Mouse (Mus musculus) hindbrain, embryonic 12.5 days (tissue): ENCODE data around the gene Lims1. TPM values are rescaled to one million over a fixed set of nuclear protein-coding genes. Genes with fewer than 3 reads are reported as not detected.

ENCODE experiments used
- ATAC-seq: fragments of 200-750 bp; cut with Nextera tagmentation; 2 replicates; pipeline ENCODE4 v1.8.0; 2017; ENCODE audit warnings: moderate TSS enrichment; ENCODE audit not compliant: low FRiP score
- H3K27ac ChIP-seq: fragments of 300-500 bp; sonication (generic); 2 replicates; pipeline ENCODE4 v1.5.1; 2016; ENCODE audit warnings: mild to moderate bottlenecking
- H3K27me3 ChIP-seq: fragments of 300-500 bp; sonication (generic); 2 replicates; pipeline ENCODE4 v1.6.1; 2016; ENCODE audit warnings: mild to moderate bottlenecking
- H3K36me3 ChIP-seq: fragments of 300-500 bp; sonication (generic); 2 replicates; pipeline ENCODE4 v1.6.1; 2016; ENCODE audit warnings: mild to moderate bottlenecking
- H3K4me1 ChIP-seq: fragments of 300-500 bp; sonication (generic); 2 replicates; pipeline ENCODE4 v1.6.1; 2016
- H3K4me2 ChIP-seq: fragments of 300-500 bp; sonication (generic); replicated peaks from 2 replicates; pipeline ENCODE4 v1.6.1; 2016; ENCODE audit warnings: mild to moderate bottlenecking
- H3K4me3 ChIP-seq: fragments of 300-500 bp; sonication (generic); 2 replicates; pipeline ENCODE4 v1.5.1; 2016; ENCODE audit warnings: mild to moderate bottlenecking
- H3K9ac ChIP-seq: fragments of 300-500 bp; sonication (generic); 2 replicates; pipeline ENCODE4 v1.6.1; 2016; ENCODE audit warnings: mild to moderate bottlenecking, moderate library complexity
- H3K9me3 ChIP-seq: fragments of 300-500 bp; sonication (generic); replicated peaks from 2 replicates; pipeline ENCODE4 v1.6.1; 2016; ENCODE audit warnings: mild to moderate bottlenecking
- WGBS: fragments of 180-500 bp; shearing (Covaris S2); methylation state at CpG from one replicate; pipeline ENCODE4 v1.1.7; 2016; 5-methylcytosine and 5-hydroxymethylcytosine counted together
- polyA plus RNA-seq: library from polyadenylated mRNA; unstranded; fragments of >200 nt; fragmentation: Nextera tagmentation; extraction: Ambion mirVana; gene quantifications from 2 replicates; pipeline ENCODE4 v1.2.1, GENCODE M21; 2016

Lims1 gene
- polyA plus RNA-seq, 1 experiment from 2014 or later: 88.9 TPM

DNA sequence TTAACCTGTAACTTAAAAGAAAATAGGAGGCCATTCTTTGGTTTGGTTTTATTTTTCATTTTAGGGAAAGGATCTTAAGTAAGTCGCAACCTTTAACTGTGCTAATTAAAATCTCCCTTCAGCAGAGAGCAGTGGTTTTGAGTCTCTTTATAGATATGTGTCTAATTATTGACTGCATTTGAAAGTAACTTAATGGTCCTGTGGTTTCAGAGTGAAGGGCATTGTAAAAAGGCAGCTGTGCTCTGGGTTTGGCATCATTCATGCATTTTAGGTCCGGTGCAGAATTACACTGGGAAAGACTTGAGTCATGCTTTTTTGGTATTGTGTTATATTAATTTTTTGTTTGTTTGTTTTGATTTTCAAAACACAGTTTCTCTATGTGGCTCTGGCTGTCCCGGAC is 29.1 kb downstream of the Lims1 start:
- H3K4me3 ChIP-seq: no peak overlapping the region
- no peaks in the 10 kb centered on the region for H3K36me3 ChIP-seq
- H3K27me3 ChIP-seq: no peaks in the 10 kb centered on the region
- no peak for ATAC-seq
- H3K4me1 ChIP-seq: no peaks in the 10 kb centered on the region
- H3K9me3 ChIP-seq: no peaks in the 10 kb centered on the region
- no peak overlapping the region for H3K9ac ChIP-seq
- no peak overlapping the region for H3K4me2 ChIP-seq
- 85% methylated on average over 3 of the region's 3 CpGs for WGBS
- H3K27ac ChIP-seq: no peak overlapping the region

DNA sequence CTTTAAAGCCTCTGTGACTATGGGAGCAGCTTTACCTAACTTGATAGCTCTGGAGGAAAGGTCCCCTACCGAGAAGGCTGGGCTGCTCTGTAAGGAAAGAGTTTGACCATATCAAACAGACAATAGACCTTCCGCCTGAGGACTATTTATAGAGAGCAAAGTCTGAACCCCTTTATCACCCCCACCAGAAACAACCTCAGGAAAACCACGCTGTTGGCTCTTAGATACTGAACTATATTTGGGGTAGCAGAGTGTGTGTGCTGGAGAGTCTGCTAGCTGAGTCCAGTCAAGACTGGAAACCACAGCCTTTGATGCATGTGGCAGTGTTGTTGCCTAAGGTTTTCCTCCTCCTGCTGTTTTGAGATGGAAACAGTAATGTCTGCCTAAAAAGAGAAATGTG is 31.3 kb downstream of the Lims1 start:
- H3K36me3 ChIP-seq: no peaks in the 10 kb centered on the region
- H3K4me3 ChIP-seq: no peak overlapping the region
- no peak overlapping the region for H3K27ac ChIP-seq
- 29% methylated on average over 3 of the region's 3 CpGs for WGBS
- no peaks in the 10 kb centered on the region for H3K27me3 ChIP-seq
- no peak for ATAC-seq
- H3K4me1 ChIP-seq: no peaks in the 10 kb centered on the region
- H3K9me3 ChIP-seq: no peaks in the 10 kb centered on the region
- no peak overlapping the region for H3K9ac ChIP-seq
- no peak overlapping the region for H3K4me2 ChIP-seq

GRCm38 (mm10) chr10:58356460-58356859 is 33.2 kb downstream of the Lims1 start:
- 96% methylated on average over 3 of the region's 3 CpGs for WGBS
- Histone ChIP-seq H3K27me3 (no peaks in the 10 kb centered on the region), H3K9ac (no peak overlapping the region), H3K4me2 (no peak overlapping the region), H3K4me1 (no peaks in the 10 kb centered on the region), H3K4me3 (no peak overlapping the region), H3K9me3 (no peaks in the 10 kb centered on the region), H3K27ac (no peak overlapping the region), H3K36me3 (no peaks in the 10 kb centered on the region)
- ATAC-seq: no peak

DNA sequence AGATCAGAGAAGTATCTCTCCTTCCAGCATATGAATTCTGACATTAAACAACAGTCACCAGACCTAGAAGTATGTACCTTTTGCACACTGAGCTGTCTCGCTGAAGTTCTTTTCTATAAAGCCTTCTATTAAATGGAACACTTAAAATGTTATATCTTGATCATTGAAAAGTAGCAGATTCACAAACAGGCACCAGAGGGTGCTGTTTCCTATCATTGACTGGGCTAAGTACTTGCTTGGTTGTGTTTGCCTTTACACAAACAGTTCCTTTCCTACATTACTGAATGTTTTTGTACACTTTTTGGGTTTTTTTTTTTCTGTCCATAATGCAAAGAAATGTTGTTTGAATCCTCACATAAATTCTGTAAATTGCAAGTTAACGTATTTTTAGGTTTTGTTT is 35.9 kb downstream of the Lims1 start:
- no peak overlapping the region for H3K9ac ChIP-seq
- ATAC-seq: no peak

GRCm38 (mm10) chr10:58359952-58360351 is 36.7 kb downstream of the Lims1 start:
- H3K27me3 ChIP-seq: no peaks in the 10 kb centered on the region
- H3K27ac ChIP-seq: no peak overlapping the region
- ATAC-seq: no peak
- H3K4me3 ChIP-seq: no peak overlapping the region
- H3K9me3 ChIP-seq: no peaks in the 10 kb centered on the region
- H3K36me3 ChIP-seq: no peaks in the 10 kb centered on the region
- H3K4me1 ChIP-seq: no peaks in the 10 kb centered on the region
- no peak overlapping the region for H3K9ac ChIP-seq
- WGBS: 90% methylated on average over 7 of the region's 7 CpGs
- no peak overlapping the region for H3K4me2 ChIP-seq

More for the DNA sequence above, 35.9 kb downstream of the Lims1 start:
- H3K4me3 ChIP-seq: no peak overlapping the region
- H3K27me3 ChIP-seq: no peaks in the 10 kb centered on the region
- no peaks in the 10 kb centered on the region for H3K36me3 ChIP-seq
- no peaks in the 10 kb centered on the region for H3K4me1 ChIP-seq
- H3K27ac ChIP-seq: no peak overlapping the region
- H3K9me3 ChIP-seq: no peaks in the 10 kb centered on the region
- 85% methylated on average over 2 of the region's 2 CpGs for WGBS
- no peak overlapping the region for H3K4me2 ChIP-seq

- no peaks in the 10 kb centered on the region for H3K4me1 ChIP-seq
- H3K27me3 ChIP-seq: no peaks in the 10 kb centered on the region
- H3K4me2 ChIP-seq: no peak overlapping the region
- ATAC-seq: no peak
- no peak overlapping the region for H3K9ac ChIP-seq
- 75% methylated on average over 1 of the region's 1 CpGs for WGBS
- H3K27ac ChIP-seq: no peak overlapping the region
- no peak overlapping the region for H3K4me3 ChIP-seq
- H3K9me3 ChIP-seq: no peaks in the 10 kb centered on the region
- no peaks in the 10 kb centered on the region for H3K36me3 ChIP-seq
Measured at GRCm38 (mm10) chr10:58362745-58363144, 39.5 kb downstream of the Lims1 start.

DNA sequence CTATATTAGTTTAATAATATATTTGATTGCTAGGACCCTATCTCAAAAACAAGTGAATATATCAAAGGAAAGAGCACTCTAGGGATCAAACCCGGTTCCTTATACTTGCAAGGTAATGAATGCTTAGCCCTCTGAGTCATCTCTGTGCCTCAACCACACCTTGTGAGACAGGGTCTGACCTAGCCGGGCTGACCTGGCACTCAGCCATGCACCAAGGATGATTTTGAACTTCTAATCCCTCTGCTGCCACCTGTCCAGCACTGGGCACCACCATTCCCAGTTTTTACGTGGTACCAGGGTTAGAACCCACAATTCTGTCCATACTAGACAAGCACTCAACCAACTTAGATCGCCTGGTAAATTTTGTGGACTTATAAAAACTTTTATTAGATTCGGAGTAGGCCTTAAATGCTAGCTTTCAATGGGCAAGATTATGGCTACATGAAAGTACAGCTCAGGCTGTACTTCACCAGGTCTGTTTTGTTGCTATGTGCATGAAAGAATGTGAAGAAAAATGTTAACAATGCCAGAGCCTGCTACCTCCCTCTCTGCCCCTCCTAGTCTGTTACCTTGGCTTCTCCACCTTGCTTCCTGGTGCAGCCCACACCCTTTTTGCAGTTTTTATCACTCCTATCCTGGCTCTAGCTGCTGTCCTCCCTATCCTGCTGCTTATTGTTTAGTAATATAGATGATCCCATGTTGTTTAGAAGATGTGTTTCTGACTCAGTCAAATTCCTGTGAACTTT is 41.7 kb downstream of the Lims1 start:
- Histone ChIP-seq H3K27ac (no peak overlapping the region), H3K4me3 (no peak overlapping the region), H3K9me3 (no peaks in the 10 kb centered on the region), H3K4me1 (peaks cover 4% of the 10 kb centered on the region; the same call in 1 of the 2 replicates), H3K9ac (no peak overlapping the region), H3K4me2 (no peak overlapping the region), H3K36me3 (no peaks in the 10 kb centered on the region), H3K27me3 (no peaks in the 10 kb centered on the region)
- ATAC-seq: no peak
- WGBS: 91% methylated on average over 5 of the region's 5 CpGs

- H3K36me3 ChIP-seq: no peaks in the 10 kb centered on the region
- 85% methylated on average over 7 of the region's 7 CpGs for WGBS
- no peak overlapping the region for H3K4me2 ChIP-seq
- H3K9ac ChIP-seq: no peak overlapping the region
- no peak overlapping the region for H3K27ac ChIP-seq
- H3K27me3 ChIP-seq: no peaks in the 10 kb centered on the region
- H3K4me3 ChIP-seq: no peak overlapping the region
- peaks cover 22% of the 10 kb centered on the region for H3K4me1 ChIP-seq
- no peak for ATAC-seq
- no peaks in the 10 kb centered on the region for H3K9me3 ChIP-seq
Measured at GRCm38 (mm10) chr10:58368791-58369706, 45.8 kb downstream of the Lims1 start.

- 35% methylated on average over 3 of the region's 3 CpGs for WGBS
- H3K9me3 ChIP-seq: no peaks in the 10 kb centered on the region
- H3K36me3 ChIP-seq: no peaks in the 10 kb centered on the region
- peaks cover 22% of the 10 kb centered on the region for H3K4me1 ChIP-seq
- no peak overlapping the region for H3K4me2 ChIP-seq
- ATAC-seq: no peak
- H3K27ac ChIP-seq: no peak overlapping the region
- H3K4me3 ChIP-seq: no peak overlapping the region
- H3K9ac ChIP-seq: no peak overlapping the region
- no peaks in the 10 kb centered on the region for H3K27me3 ChIP-seq
Measured at GRCm38 (mm10) chr10:58369707-58370093, 46.4 kb downstream of the Lims1 start.

- H3K9ac ChIP-seq: no peak overlapping the region
- ATAC-seq: no peak
- H3K9me3 ChIP-seq: no peaks in the 10 kb centered on the region
- H3K4me2 ChIP-seq: no peak overlapping the region
- H3K27me3 ChIP-seq: no peaks in the 10 kb centered on the region
- no peak overlapping the region for H3K4me3 ChIP-seq
- peaks cover 22% of the 10 kb centered on the region for H3K4me1 ChIP-seq
- H3K36me3 ChIP-seq: no peaks in the 10 kb centered on the region
- no peak overlapping the region; the same call in 1 of the 2 replicates for H3K27ac ChIP-seq
Measured at GRCm38 (mm10) chr10:58370143-58370542, 46.9 kb downstream of the Lims1 start.

GRCm38 (mm10) chr10:58370559-58370958 is 47.3 kb downstream of the Lims1 start:
- no peak overlapping the region for H3K4me2 ChIP-seq
- no peak for ATAC-seq
- H3K27ac ChIP-seq: no peak overlapping the region; the same call in none of the 2 replicates
- no peaks in the 10 kb centered on the region for H3K27me3 ChIP-seq
- H3K4me3 ChIP-seq: no peak overlapping the region
- no peaks in the 10 kb centered on the region for H3K9me3 ChIP-seq
- peaks cover 22% of the 10 kb centered on the region for H3K4me1 ChIP-seq
- no peaks in the 10 kb centered on the region for H3K36me3 ChIP-seq
- H3K9ac ChIP-seq: no peak overlapping the region

DNA sequence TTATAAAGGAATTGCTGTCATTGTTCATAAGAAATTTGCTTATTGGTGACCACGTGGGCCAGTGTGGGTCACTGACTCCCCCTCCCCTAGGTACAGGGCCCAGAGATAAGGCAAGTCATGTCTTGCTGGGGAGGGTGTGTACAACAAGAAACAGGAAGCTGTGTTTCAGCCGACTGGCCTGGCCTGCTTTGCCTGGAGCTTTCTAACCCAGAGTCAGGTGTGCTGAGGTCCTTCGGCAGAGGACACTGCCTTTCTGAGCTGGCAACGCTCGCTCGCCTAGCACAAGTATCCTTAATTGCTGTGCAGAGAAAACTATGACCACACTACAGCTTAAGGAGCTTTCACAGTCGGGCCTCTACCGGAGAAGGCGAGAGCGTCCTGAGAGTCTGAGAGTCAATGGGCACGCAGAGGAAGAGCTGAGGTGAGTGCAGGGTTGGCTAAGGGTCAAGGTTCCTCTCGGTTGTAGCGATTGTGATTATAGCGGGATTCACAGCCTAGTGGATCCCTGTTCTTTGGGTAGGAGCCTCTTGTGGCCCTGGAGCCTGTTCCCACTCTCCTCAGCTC is 48.1 kb downstream of the Lims1 start:
- no peak overlapping the region for H3K4me2 ChIP-seq
- 48% methylated on average over 14 of the region's 14 CpGs for WGBS
- no peaks in the 10 kb centered on the region for H3K27me3 ChIP-seq
- no peaks in the 10 kb centered on the region for H3K36me3 ChIP-seq
- no peak overlapping the region; the same call in 1 of the 2 replicates for H3K9ac ChIP-seq
- H3K4me3 ChIP-seq: no peak overlapping the region
- ATAC-seq: 0 out of 2 replicates have a peak, but pooled peaks have one; percentile 43
- peak overlapping the region; percentile 30; the same call in 1 of the 2 replicates for H3K27ac ChIP-seq
- H3K9me3 ChIP-seq: no peaks in the 10 kb centered on the region
- peaks cover 22% of the 10 kb centered on the region for H3K4me1 ChIP-seq
